Mouse (Mus musculus) gastrocnemius, adult 8-10 months (tissue): Measurements from ENCODE around the gene Man2b1. TPM values are rescaled to one million over a fixed set of nuclear protein-coding genes. Genes with fewer than 3 reads are reported as not detected.

Source experiments
- DNase-seq, 2 experiments: peaks; one replicate each; pipeline ENCODE4 v3.0.0; 2022; ENCODE audit warnings: low spot score in 2 of 2
- total RNA-seq, 4 experiments: library from RNA; stranded (reverse); gene quantifications; 2 replicates each; pipeline ENCODE4 v1.2.4; 2022

The Man2b1 gene
- total RNA-seq = 1 to 10 TPM; 6.4 to 9.8 (median 8.1) TPM

DNA sequence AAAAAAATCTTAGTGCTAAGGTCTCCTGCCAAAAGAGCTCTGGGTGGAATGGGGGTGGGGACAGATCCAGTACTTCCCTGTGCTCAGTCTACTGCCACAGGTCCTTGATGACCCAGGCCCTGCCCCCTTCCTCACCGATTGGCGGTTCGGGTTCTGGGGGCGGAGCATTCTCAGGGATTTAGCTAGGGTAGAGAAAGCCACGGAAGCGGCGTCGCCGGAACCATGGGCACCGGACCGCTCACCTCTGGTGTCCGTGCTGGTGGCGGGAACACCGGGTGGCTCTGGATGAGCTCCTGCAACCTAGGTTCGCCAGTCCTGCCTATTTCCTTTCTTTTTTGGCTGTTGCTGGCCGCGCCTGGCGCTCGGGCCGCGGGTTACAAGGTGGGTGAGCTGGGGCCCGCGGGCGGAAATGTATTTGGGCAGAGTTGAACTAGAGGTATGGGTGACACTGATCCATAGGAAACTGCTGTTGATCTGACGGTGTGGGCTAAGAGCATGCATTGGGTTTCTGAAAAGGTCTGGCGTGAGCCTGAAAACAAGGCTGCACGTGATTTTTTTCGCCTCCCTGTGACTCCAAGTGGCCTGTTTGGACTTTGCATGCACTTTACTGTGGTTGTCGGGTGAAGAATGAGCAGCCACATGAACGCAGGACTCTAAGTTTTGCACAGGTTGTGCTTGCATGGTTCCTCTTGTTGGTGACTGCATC is at the start of gene Man2b1:
Gene Man2b1, plus strand, starts transcription at position 163 of the 706 bp plus-strand sequence.
- peak; percentile 75 to 81 for DNase-seq

DNA sequence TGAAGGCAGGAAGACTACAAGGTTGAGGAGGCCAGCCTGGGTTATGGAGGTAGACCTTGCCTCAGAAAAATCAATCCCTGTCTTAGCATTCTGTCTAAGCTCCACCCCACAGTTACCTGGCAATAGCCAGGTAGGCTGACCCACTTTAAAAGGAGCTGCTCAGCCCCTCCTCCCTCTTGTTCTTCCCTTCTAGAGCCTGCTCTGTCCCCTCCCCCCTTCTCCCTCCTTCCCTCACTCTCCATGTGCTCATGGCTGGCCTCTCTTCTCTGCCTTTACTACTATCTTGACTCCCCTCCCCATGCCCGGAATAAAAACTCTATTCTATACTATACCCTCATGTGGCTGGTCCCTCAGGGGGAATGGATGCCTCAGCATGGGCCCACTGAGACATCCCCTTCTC is 49.2 kb upstream of the Man2b1 start:
- DNase-seq = no peak

DNA sequence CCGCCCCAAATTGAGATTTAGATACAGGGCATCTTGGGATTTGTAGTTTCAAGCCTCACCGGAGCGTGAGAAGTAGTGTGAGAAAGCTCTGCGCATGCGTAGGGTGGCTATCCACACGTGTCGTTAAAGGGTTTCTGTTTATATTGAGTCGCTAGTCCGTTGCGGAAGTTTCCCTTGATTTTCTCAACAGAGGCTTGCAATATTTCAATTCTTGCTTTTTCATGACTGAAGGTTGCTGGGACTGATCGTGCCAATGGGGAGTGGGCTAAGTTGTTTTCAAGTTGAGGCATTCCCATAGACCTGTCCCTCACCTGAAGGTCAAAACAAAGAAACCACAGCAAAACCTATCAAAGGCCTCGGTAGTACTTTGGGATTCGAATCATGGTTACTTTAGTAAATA is 48.3 kb upstream of the Man2b1 start:
- DNase-seq = peak in 1 of 2 experiments; percentile 59

DNA sequence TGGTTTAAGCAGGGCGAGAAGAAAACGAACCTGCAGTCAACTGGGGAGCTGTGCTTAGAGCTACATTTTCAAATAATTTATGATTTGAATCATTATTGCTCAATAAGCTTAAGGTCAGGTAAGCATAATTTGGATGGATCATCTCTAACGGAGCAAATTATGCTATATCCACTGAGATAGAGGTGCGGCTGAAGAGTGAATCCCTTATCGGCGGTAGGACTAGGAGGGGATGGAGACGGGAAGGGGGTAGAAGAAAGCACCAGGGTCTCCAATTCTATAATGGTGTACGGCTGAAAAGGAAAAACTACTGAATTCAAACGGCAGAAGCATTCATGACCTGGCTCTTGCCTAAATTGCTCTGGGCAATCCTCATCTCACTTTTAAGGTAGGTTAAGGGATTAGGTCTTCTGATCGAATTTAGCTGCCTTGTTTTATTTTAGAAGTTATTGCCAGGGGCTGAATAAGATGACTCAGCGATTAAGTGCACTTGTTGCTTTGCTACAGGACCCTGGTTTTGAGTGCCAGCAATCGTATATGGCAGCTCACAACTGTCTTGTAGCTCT is 47.8 kb upstream of the Man2b1 start:
- DNase-seq = no peak

- no peak for DNase-seq
Observed at GRCm38 (mm10) chr8:85035728-85036310, 47.3 kb upstream of the Man2b1 start.

GRCm38 (mm10) chr8:85036381-85036717 is 46.7 kb upstream of the Man2b1 start:
- no peak for DNase-seq

DNA sequence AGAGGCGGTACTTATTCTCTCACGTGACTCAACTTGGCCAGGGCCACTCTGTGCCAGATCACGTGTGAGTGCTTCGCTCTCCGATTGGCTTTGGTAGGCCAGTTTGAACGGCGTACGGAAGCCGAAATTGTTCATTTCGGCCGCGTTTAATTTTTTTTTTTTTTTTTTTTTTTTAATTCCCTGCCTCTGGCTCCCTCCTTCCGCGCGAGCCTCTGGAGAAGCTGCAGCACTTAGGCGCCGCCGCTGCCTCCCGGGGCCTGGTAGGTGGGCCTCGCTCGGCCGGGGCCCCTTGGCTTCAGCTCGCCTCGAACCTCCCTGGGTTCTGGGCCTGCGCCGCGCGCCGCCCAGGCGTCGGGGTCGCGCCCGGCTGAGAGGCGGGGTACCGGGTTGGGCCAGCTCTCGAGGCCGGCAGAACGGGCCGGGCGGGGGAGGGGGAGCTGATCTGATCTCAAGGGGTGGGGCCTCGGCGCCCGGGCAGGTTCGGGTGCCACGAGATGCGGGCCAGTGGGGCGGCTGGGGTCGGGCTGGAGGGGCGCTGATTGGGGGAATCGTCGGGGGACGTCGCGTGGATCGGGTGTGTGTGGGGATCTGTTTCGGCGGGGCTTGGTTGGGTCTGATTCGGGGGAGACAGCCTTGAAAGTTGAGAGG is 46.2 kb upstream of the Man2b1 start, which contains the start of gene Tnpo2:
Gene Tnpo2, plus strand, starts transcription at position 198 of the 648 bp plus-strand sequence.
- DNase-seq = peak; percentile 88 to 90

DNA sequence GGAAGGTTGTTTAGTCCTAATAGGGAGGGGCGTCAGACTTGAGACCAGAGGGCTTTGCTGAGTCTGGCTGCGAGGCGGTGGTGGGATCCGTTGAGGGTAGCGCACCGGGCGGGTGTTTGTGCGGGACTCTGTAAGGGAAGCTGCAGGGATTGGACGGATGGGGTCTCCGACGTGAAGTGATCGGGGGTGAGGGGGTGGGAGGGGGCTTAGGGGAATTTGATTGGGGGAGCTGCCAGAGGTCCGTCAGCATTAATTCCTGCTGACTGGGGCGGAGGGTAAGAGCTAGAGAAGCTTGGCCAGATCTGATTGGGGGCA is 45.7 kb upstream of the Man2b1 start:
- DNase-seq = no peak

DNA sequence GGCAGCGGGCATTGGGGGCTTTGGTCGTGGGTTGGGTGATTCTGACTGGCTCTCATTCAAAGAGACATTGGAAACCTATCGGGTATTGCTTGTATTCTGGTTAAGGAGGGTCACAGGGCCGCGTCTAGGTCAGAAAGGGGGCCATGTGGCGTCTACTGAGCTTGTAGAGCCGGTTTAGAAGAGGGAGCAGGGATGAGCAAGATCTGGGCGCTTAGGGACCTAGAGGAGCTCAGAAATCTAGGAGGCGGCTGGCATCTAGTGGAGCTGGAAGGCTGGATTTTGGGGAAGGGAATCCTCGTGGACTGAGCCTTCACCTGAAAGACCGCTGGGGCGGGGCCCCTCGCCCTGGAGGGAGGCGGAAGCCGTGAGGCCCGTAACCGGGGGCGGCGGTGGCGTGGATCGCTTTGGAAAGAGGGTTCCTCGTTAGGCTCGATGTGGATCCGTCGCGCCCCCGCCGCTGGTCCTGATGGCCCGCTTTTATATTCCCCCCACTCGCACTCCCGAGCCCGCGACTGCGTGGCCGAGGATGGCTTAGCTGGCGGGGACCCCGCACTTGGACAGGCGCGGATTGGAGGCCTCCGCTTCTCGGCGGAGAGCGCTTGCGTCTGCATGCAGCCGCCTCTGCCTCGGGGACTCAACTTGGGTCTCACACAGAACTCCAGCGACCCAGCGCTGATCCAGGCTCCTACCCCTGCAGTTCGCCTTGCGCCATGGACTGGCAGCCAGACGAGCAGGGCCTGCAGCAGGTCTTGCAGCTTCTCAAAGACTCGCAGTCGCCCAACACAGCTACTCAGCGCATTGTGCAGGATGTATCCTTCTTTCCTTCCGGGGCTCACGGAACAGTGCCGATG is 45.2 kb upstream of the Man2b1 start:
- DNase-seq = no peak

- DNase-seq = no peak
Observed at GRCm38 (mm10) chr8:85043619-85044018, 39.5 kb upstream of the Man2b1 start.

DNA sequence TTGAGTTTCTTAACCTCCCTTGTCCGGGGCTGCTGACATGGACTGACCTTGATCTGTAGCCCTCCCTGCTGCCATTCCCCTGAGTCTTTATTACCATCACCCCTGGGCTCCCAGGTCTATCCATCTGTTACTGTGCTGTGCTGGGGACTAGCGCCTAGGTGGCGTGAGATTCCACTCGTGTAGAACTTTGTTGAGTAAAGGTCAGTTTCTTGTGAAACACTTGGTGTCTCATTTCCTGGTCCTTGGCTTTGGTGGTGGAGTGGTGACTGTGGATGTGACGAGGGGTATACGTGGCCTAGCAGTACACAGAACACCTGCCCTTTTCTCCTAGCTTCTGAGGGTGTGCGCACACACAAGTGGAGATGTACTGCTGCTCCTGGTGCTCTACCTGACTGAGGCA is 25.7 kb upstream of the Man2b1 start:
- DNase-seq = no peak

GRCm38 (mm10) chr8:85059879-85060616 is 23.0 kb upstream of the Man2b1 start, which contains the start of gene Fbxw9:
Fbxw9 (plus strand) TSS chr8:85060055.
- DNase-seq = peak; percentile 78 to 79

DNA sequence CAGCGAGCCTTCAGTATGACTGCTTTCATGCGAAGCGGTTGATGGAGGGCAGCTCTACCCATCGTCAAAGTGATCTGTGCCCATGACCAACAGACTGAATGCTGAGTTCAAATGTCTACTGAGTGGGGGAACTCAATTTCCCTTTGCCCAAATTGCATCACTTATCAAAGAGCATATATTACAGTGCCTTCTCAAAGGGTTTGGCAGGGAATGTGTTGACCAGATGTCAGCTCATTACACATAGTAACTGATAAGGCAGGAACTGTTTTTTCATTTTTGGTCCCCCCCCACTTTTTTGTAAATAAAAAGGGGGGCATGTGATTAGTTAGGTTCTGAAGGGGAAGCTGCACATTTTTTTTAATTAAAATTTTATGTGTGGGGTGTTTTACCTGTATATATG is 20.5 kb upstream of the Man2b1 start:
- no peak for DNase-seq

GRCm38 (mm10) chr8:85065213-85065612 is 17.9 kb upstream of the Man2b1 start:
- DNase-seq = no peak

GRCm38 (mm10) chr8:85067155-85067554 is 15.9 kb upstream of the Man2b1 start:
- DNase-seq = no peak

DNA sequence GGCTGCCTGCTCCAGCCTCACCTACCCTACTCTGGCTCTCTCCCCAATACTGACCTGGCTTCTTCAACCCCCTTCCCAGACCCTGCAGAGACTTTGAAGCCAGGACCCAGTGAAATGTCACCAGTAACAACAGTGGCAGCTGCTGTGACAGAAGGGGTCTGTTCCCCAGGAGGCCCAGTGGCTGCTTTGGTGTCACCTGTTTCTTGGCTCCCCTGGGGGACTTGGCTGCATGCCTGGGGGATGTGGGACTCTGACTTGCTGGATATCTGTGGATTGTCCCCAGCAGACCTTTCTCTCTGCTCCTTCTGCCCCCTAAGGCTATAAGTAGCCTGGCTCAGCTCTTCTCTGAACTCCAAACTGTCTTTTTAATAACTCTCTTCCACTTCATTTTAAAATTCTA is 15.1 kb upstream of the Man2b1 start, which contains the start of gene Gm5741:
Gene Gm5741, minus strand, starts transcription at position 1 of the 400 bp plus-strand sequence.
- no peak for DNase-seq

GRCm38 (mm10) chr8:85071041-85071440 is 12.0 kb upstream of the Man2b1 start:
- DNase-seq = no peak

DNA sequence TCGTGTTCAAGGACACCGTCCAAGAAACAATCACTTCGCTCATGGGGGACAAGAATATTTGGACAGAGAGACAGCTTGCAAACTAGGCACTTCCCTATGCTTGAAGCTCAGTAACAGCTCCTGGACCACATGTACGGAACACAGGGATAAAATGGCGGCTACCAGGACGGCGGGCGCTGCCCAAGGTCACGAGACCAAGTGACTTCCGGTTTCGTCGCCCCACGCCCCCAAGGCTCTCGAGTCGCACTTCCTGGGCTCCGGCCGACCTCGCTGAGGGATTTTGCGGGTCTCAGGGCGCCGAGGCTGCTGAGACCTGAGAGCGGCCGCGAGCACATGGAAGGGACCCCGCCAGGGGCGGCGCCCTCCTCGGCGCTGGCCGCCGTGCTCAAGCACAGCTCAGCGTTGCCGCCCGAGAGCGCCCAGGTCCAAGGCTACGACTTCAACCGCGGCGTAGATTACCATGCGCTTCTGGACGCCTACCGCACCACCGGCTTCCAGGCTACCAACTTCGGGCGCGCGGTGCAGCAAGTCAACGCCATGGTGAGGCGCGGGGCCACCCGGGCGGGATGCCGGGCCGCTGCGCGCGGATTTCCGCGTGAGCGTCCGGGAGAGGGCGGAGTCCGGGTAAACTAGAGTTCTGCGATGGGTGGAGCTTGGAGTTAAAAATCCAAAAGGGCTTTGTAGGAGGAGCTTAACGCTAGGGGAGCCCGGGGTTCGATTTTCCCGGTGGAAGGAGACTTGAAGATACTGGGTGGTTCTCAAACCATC is 11.4 kb upstream of the Man2b1 start, which contains the start of gene Dhps:
Gene Dhps, plus strand, starts transcription at position 244 of the 768 bp plus-strand sequence.
- DNase-seq = peak; percentile 84 to 87

DNA sequence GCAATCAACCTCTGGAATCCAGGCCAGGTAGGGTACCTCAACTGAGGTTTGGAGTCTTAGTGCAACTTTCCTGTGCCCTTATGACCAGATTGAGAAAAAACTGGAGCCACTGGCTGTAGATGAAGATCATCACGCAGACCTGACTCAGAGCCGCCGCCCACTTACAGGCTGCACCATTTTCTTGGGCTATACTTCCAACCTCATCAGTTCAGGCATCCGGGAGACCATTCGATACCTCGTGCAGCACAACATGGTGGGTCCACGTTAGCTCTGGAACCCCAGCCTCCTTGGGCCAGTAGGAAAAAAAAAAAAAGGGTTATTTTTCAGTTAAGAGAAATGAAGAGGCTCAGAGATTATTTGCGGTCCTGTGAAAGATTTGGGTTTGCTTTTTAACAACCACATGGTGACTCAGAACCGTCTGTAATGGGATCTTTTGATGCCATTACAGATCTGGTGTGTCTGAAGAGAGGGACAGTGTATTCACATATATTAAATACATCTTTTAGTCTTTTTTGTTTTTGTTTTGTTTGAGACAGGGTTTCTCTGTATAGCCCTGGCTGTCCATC is 10.6 kb upstream of the Man2b1 start:
- DNase-seq = no peak
